Mouse (Mus musculus): ENCODE results near the gene Pkd1. TPM values are rescaled to one million over a fixed set of nuclear protein-coding genes. Genes with fewer than 3 reads are reported as not detected.

Pkd1 gene
- polyA plus RNA-seq, 1 experiment: 0.14 TPM

- H3K27me3 ChIP-seq (ENCODE audit: control insufficient read depth): peaks cover 18% of the 10 kb centered on the region
- no peak overlapping the region for H3K4me3 ChIP-seq (replicated peaks)
- H3K36me3 ChIP-seq (ENCODE audit: control insufficient read depth): no peaks in the 10 kb centered on the region
- peaks cover 2% of the 10 kb centered on the region for H3K4me1 ChIP-seq (ENCODE audit: control insufficient read depth)
- H3K9me3 ChIP-seq (ENCODE audit: control insufficient read depth, low read length): no peaks in the 10 kb centered on the region
- TF ChIP-seq GATA1 (IDR thresholded peaks at IDR 0.05; ENCODE audit: low read length): no peak
- no peak for TF ChIP-seq TAL1 (IDR thresholded peaks at IDR 0.05; ENCODE audit: low read length)
Measured at GRCm38 (mm10) chr17:24540375-24540774, 9.3 kb upstream of the Pkd1 start.

GRCm38 (mm10) chr17:24544613-24545012 is 5.0 kb upstream of the Pkd1 start:
- no peaks in the 10 kb centered on the region for H3K9me3 ChIP-seq (ENCODE audit: control insufficient read depth, low read length)
- TF ChIP-seq TAL1 (IDR thresholded peaks at IDR 0.05; ENCODE audit: low read length): no peak
- TF ChIP-seq GATA1 (IDR thresholded peaks at IDR 0.05; ENCODE audit: low read length): no peak
- H3K4me1 ChIP-seq (ENCODE audit: control insufficient read depth): peaks cover 21% of the 10 kb centered on the region
- no peaks in the 10 kb centered on the region for H3K36me3 ChIP-seq (ENCODE audit: control insufficient read depth)
- peaks cover 12% of the 10 kb centered on the region for H3K27me3 ChIP-seq (ENCODE audit: control insufficient read depth)
- H3K4me3 ChIP-seq (replicated peaks): no peak overlapping the region

GRCm38 (mm10) chr17:24545247-24545646 is 4.4 kb upstream of the Pkd1 start:
- Histone ChIP-seq H3K4me3 (replicated peaks) (no peak overlapping the region), H3K4me1 (ENCODE audit: control insufficient read depth) (peaks cover 28% of the 10 kb centered on the region), H3K9me3 (ENCODE audit: control insufficient read depth, low read length) (no peaks in the 10 kb centered on the region), H3K36me3 (ENCODE audit: control insufficient read depth) (no peaks in the 10 kb centered on the region), H3K27me3 (ENCODE audit: control insufficient read depth) (peaks cover 12% of the 10 kb centered on the region)
- TF ChIP-seq GATA1 (IDR thresholded peaks at IDR 0.05; ENCODE audit: low read length): no peak
- TF ChIP-seq TAL1 (IDR thresholded peaks at IDR 0.05; ENCODE audit: low read length): no peak

GRCm38 (mm10) chr17:24546234-24546633 is 3.4 kb upstream of the Pkd1 start:
- Histone ChIP-seq H3K4me3 (replicated peaks) (no peak overlapping the region), H3K4me1 (ENCODE audit: control insufficient read depth) (peaks cover 37% of the 10 kb centered on the region), H3K36me3 (ENCODE audit: control insufficient read depth) (no peaks in the 10 kb centered on the region), H3K9me3 (ENCODE audit: control insufficient read depth, low read length) (no peaks in the 10 kb centered on the region), H3K27me3 (ENCODE audit: control insufficient read depth) (peaks cover 12% of the 10 kb centered on the region)
- TF ChIP-seq GATA1 (IDR thresholded peaks at IDR 0.05; ENCODE audit: low read length) (no peak), TAL1 (IDR thresholded peaks at IDR 0.05; ENCODE audit: low read length) (no peak)

GRCm38 (mm10) chr17:24548435-24548834 is 1.2 kb upstream of the Pkd1 start:
- Histone ChIP-seq H3K36me3 (ENCODE audit: control insufficient read depth) (no peaks in the 10 kb centered on the region), H3K27me3 (ENCODE audit: control insufficient read depth) (peaks cover 12% of the 10 kb centered on the region), H3K4me3 (replicated peaks) (peak overlapping the region; percentile 85), H3K4me1 (ENCODE audit: control insufficient read depth) (peaks cover 40% of the 10 kb centered on the region), H3K9me3 (ENCODE audit: control insufficient read depth, low read length) (no peaks in the 10 kb centered on the region)
- TF ChIP-seq GATA1 (IDR thresholded peaks at IDR 0.05; ENCODE audit: low read length): no peak
- no peak for TF ChIP-seq TAL1 (IDR thresholded peaks at IDR 0.05; ENCODE audit: low read length)

- H3K4me1 ChIP-seq (ENCODE audit: control insufficient read depth): peaks cover 40% of the 10 kb centered on the region
- peak overlapping the region; percentile 85 for H3K4me3 ChIP-seq (replicated peaks)
- H3K9me3 ChIP-seq (ENCODE audit: control insufficient read depth, low read length): no peaks in the 10 kb centered on the region
- TF ChIP-seq GATA1 (IDR thresholded peaks at IDR 0.05; ENCODE audit: low read length) (no peak), TAL1 (IDR thresholded peaks at IDR 0.05; ENCODE audit: low read length) (no peak)
- H3K27me3 ChIP-seq (ENCODE audit: control insufficient read depth): peaks cover 10% of the 10 kb centered on the region
- H3K36me3 ChIP-seq (ENCODE audit: control insufficient read depth): no peaks in the 10 kb centered on the region
Measured at GRCm38 (mm10) chr17:24548921-24549617, 565 bp upstream of the Pkd1 start.

- H3K4me1 ChIP-seq (ENCODE audit: control insufficient read depth): peaks cover 38% of the 10 kb centered on the region
- H3K36me3 ChIP-seq (ENCODE audit: control insufficient read depth): no peaks in the 10 kb centered on the region
- peak overlapping the region; percentile 85 for H3K4me3 ChIP-seq (replicated peaks)
- no peak for TF ChIP-seq GATA1 (IDR thresholded peaks at IDR 0.05; ENCODE audit: low read length)
- TF ChIP-seq TAL1 (IDR thresholded peaks at IDR 0.05; ENCODE audit: low read length): no peak
- 0 out of 2 replicates have a peak, but pooled peaks cover 2% of the 10 kb centered on the region for H3K27me3 ChIP-seq (ENCODE audit: control insufficient read depth)
- H3K9me3 ChIP-seq (ENCODE audit: control insufficient read depth, low read length): no peaks in the 10 kb centered on the region
Measured at GRCm38 (mm10) chr17:24550416-24551049, 899 bp downstream of the Pkd1 start.

- TF ChIP-seq TAL1 (IDR thresholded peaks at IDR 0.05; ENCODE audit: low read length) (no peak), GATA1 (IDR thresholded peaks at IDR 0.05; ENCODE audit: low read length) (no peak)
- peak overlapping the region; percentile 85 for H3K4me3 ChIP-seq (replicated peaks)
Measured at GRCm38 (mm10) chr17:24551050-24551444, 1.4 kb downstream of the Pkd1 start.

GRCm38 (mm10) chr17:24557091-24557490 is 7.5 kb downstream of the Pkd1 start:
- H3K4me1 ChIP-seq (ENCODE audit: control insufficient read depth): no peaks in the 10 kb centered on the region; the same call in none of the 2 replicates
- no peaks in the 10 kb centered on the region for H3K36me3 ChIP-seq (ENCODE audit: control insufficient read depth)
- H3K27me3 ChIP-seq (ENCODE audit: control insufficient read depth): no peaks in the 10 kb centered on the region
- no peak for TF ChIP-seq GATA1 (IDR thresholded peaks at IDR 0.05; ENCODE audit: low read length)
- no peak for TF ChIP-seq TAL1 (IDR thresholded peaks at IDR 0.05; ENCODE audit: low read length)
- no peak overlapping the region for H3K4me3 ChIP-seq (replicated peaks)
- no peaks in the 10 kb centered on the region for H3K9me3 ChIP-seq (ENCODE audit: control insufficient read depth, low read length)

More at GRCm38 (mm10) chr17:24551050-24551444, 1.4 kb downstream of the Pkd1 start:
- 0 out of 2 replicates have a peak, but pooled peaks cover 2% of the 10 kb centered on the region for H3K27me3 ChIP-seq (ENCODE audit: control insufficient read depth)
- H3K4me1 ChIP-seq (ENCODE audit: control insufficient read depth): peaks cover 38% of the 10 kb centered on the region
- no peaks in the 10 kb centered on the region for H3K9me3 ChIP-seq (ENCODE audit: control insufficient read depth, low read length)
- H3K36me3 ChIP-seq (ENCODE audit: control insufficient read depth): no peaks in the 10 kb centered on the region
